Mouse (Mus musculus): ENCODE results near the gene Acaa1a. TPM values are rescaled to one million over a fixed set of nuclear protein-coding genes. Genes with fewer than 3 reads are reported as not detected.

Acaa1a gene
- polyA plus RNA-seq, 1 experiment from 2014 or later, result 123 TPM

- Histone ChIP-seq H3K9ac (replicated peaks) (peak within 1 kb of the TSS; percentile 83), H3K4me2 (peak within 1 kb of the TSS; percentile 95), H3K4me3 (replicated peaks) (peak within 1 kb of the TSS; percentile 92), H3K27me3 (replicated peaks) (no peaks in the 10 kb centered on the region), H3K4me1 (peaks cover 25% of the 10 kb centered on the region), H3K36me3 (no peaks in the 10 kb centered on the region), H3K27ac (replicated peaks) (peak within 1 kb of the TSS; percentile 95), H3K9me3 (replicated peaks) (no peaks in the 10 kb centered on the region)
- under 1% methylated on average over 76 of the region's 76 CpGs for WGBS
- ATAC-seq (ENCODE audit: low FRiP score), result peak; percentile 98
Measured at GRCm38 (mm10) chr9:119322289-119323259, 16.9 kb upstream of the Acaa1a start, which contains the start of gene Oxsr1. Gene Oxsr1, minus strand, starts transcription at chr9:119322427.

GRCm38 (mm10) chr9:119323260-119323645, 16.2 kb upstream of the Acaa1a start:
- ATAC-seq (ENCODE audit: low FRiP score), result peak; percentile 18
- Histone ChIP-seq H3K4me2 (peak overlapping the region; percentile 95), H3K4me1 (peaks cover 25% of the 10 kb centered on the region), H3K4me3 (replicated peaks) (peak overlapping the region; percentile 92), H3K9me3 (replicated peaks) (no peaks in the 10 kb centered on the region), H3K27me3 (replicated peaks) (no peaks in the 10 kb centered on the region), H3K27ac (replicated peaks) (peak overlapping the region; percentile 95), H3K9ac (replicated peaks) (peak overlapping the region; percentile 83), H3K36me3 (no peaks in the 10 kb centered on the region)
- 5% methylated on average over 9 of the region's 9 CpGs for WGBS

DNA sequence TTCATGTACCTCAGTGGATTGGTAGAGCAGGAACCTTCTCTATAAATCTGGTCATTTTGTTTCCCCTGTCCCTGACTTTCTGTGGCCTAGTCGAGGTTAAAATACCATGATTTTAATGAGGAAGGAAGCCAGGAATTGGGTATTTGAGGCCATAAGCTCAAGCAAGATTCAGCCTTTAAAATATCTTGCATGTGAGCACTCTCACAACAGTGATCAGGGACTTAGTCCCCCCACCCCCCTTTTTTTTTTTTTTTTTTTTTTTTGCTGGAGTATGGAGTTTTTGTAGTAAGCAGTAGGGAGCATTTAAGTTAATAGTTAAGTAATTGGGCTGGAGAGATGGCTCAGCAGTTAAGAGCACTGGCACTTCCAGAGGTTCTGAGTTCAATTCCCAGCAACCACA, 15.3 kb upstream of the Acaa1a start:
- no peak overlapping the region for H3K27ac ChIP-seq (replicated peaks)
- H3K4me3 ChIP-seq (replicated peaks), result no peak overlapping the region
- no peaks in the 10 kb centered on the region for H3K36me3 ChIP-seq
- 71% methylated on average over 1 of the region's 1 CpGs for WGBS
- no peak overlapping the region for H3K9ac ChIP-seq (replicated peaks)
- H3K27me3 ChIP-seq (replicated peaks), result no peaks in the 10 kb centered on the region
- H3K4me1 ChIP-seq, result peaks cover 25% of the 10 kb centered on the region
- no peak for ATAC-seq (ENCODE audit: low FRiP score)
- H3K4me2 ChIP-seq, result no peak overlapping the region
- no peaks in the 10 kb centered on the region for H3K9me3 ChIP-seq (replicated peaks)

DNA sequence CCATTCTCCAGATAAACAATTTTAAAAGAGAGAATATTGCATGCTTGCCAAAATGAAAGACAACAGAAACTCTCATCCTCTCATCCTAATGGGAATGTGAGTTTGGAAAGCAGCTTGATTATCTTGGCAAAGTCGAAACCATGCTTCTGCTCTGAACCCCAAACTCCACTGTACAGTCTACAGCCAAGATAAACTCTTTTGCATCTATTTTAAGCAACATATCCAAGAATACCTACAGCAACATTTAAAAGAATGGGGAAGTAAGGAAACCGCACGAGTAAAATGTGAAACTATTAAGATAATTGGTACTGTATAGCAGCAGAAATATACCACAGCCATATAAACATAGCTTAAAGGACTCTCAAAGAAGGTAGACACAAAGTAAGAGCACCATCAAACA, 11.0 kb upstream of the Acaa1a start:
- no peak overlapping the region for H3K4me3 ChIP-seq (replicated peaks)
- 84% methylated on average over 3 of the region's 3 CpGs for WGBS
- no peaks in the 10 kb centered on the region for H3K4me1 ChIP-seq
- no peak for ATAC-seq (ENCODE audit: low FRiP score)
- H3K4me2 ChIP-seq, result no peak overlapping the region
- H3K27ac ChIP-seq (replicated peaks), result no peak overlapping the region
- H3K36me3 ChIP-seq, result no peaks in the 10 kb centered on the region
- H3K27me3 ChIP-seq (replicated peaks), result no peaks in the 10 kb centered on the region
- H3K9ac ChIP-seq (replicated peaks), result no peak overlapping the region
- no peaks in the 10 kb centered on the region for H3K9me3 ChIP-seq (replicated peaks)

DNA sequence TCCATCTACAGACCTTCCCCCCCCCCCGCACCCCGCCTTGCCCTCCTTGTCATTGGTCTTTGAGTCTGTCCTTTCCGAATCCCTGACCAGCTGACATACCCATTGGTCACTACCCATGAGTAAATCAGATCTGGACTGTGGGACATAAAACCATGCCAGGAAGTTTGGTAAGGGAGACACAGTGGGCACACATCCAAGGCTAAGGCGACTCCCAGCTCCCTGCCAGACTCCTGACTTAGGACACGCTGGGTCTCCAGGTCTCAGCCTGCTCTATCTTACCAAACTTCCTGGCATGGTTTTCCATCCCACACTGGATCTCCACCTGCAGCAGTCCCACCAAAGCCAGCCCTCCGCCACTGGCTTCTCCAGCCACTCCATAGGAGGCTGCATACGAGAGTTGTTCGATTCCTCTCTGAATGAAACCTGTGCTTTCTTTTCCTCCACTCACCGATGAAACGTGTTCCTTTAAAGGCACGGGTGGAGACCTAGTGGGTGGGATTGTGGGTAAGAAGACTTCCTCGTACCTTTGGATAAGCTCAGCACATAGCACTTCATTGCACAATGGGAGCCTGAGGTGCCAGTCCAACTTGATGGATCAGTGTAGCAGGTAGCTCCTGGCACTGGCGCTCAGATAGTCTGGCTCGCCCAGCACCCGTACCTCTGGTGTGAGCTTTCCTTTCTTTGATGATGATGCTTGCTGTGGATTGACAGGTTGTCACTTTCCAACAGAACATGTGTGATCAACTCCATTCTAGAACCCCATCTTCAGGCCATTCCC, 9.1 kb upstream of the Acaa1a start:
- Histone ChIP-seq H3K9me3 (replicated peaks) (no peaks in the 10 kb centered on the region), H3K27me3 (replicated peaks) (no peaks in the 10 kb centered on the region), H3K4me3 (replicated peaks) (no peak overlapping the region), H3K27ac (replicated peaks) (no peak overlapping the region), H3K4me2 (no peak overlapping the region), H3K9ac (replicated peaks) (no peak overlapping the region), H3K36me3 (no peaks in the 10 kb centered on the region), H3K4me1 (no peaks in the 10 kb centered on the region)
- no peak for ATAC-seq (ENCODE audit: low FRiP score)
- 91% methylated on average over 15 of the region's 15 CpGs for WGBS

DNA sequence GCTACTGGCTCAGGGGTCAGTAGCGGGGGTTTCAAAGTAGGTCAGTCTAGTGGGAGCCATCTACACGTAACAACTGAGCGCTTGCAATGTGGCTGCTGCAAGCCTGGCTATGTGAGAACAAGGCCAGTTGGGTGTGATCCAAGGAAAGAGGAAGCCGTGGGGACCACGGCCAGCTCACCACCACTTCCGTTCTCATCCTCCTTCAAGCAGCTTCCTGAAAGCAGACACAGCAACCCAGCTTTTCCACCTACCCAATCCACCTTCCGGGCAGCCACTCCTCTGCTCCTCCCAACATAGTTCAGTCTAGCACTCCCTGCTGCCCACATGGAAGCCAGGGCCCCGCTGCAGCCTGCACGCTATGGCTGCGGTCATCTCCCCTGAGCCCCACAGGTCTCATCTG, 5.2 kb upstream of the Acaa1a start:
- H3K9me3 ChIP-seq (replicated peaks), result no peaks in the 10 kb centered on the region
- no peak overlapping the region for H3K4me3 ChIP-seq (replicated peaks)
- ATAC-seq (ENCODE audit: low FRiP score), result no peak
- WGBS, result 72% methylated on average over 10 of the region's 10 CpGs
- H3K27me3 ChIP-seq (replicated peaks), result 0 out of 2 replicates have a peak, but pooled peaks cover 3% of the 10 kb centered on the region
- no peak overlapping the region for H3K27ac ChIP-seq (replicated peaks)
- H3K9ac ChIP-seq (replicated peaks), result no peak overlapping the region
- no peak overlapping the region for H3K4me2 ChIP-seq
- H3K36me3 ChIP-seq, result no peaks in the 10 kb centered on the region
- peaks cover under 1% of the 10 kb centered on the region for H3K4me1 ChIP-seq

- 92% methylated on average over 2 of the region's 2 CpGs for WGBS
- Histone ChIP-seq H3K4me3 (replicated peaks) (no peak overlapping the region), H3K4me1 (peaks cover 6% of the 10 kb centered on the region), H3K27ac (replicated peaks) (no peak overlapping the region), H3K9ac (replicated peaks) (no peak overlapping the region), H3K27me3 (replicated peaks) (0 out of 2 replicates have a peak, but pooled peaks cover 3% of the 10 kb centered on the region), H3K9me3 (replicated peaks) (no peaks in the 10 kb centered on the region), H3K36me3 (no peaks in the 10 kb centered on the region), H3K4me2 (no peak overlapping the region)
- ATAC-seq (ENCODE audit: low FRiP score), result no peak
Measured at GRCm38 (mm10) chr9:119334834-119335233, 4.6 kb upstream of the Acaa1a start.

DNA sequence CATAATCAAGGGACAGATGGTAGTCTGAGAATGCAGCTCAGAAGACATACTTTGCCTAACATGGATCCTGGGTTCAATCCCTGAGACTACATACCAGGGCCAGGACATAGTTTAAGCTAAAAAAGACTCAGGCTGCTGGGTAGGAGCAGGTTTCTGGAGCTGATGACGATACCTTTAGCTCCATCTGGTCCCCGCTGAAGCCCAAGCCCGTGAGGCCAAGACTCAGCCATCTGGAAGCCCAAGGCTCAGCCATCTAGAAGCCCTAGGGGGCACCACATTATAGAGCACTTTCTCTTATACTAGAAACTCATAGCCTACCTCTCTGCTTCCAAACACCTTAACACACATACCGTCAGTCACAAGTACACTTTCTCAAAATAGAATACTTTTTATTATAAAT, 3.9 kb upstream of the Acaa1a start:
- Histone ChIP-seq H3K27me3 (replicated peaks) (0 out of 2 replicates have a peak, but pooled peaks cover 3% of the 10 kb centered on the region), H3K27ac (replicated peaks) (no peak overlapping the region)
- ATAC-seq (ENCODE audit: low FRiP score), result no peak

GRCm38 (mm10) chr9:119337842-119338241, 1.6 kb upstream of the Acaa1a start:
- H3K4me2 ChIP-seq, result no peak overlapping the region
- H3K27me3 ChIP-seq (replicated peaks), result 0 out of 2 replicates have a peak, but pooled peaks cover 3% of the 10 kb centered on the region
- H3K4me3 ChIP-seq (replicated peaks), result no peak overlapping the region
- no peaks in the 10 kb centered on the region for H3K9me3 ChIP-seq (replicated peaks)
- H3K27ac ChIP-seq (replicated peaks), result no peak overlapping the region
- WGBS, result 95% methylated on average over 14 of the region's 14 CpGs
- H3K4me1 ChIP-seq, result peaks cover 27% of the 10 kb centered on the region
- ATAC-seq (ENCODE audit: low FRiP score), result no peak
- H3K9ac ChIP-seq (replicated peaks), result no peak overlapping the region
- no peaks in the 10 kb centered on the region for H3K36me3 ChIP-seq

More for the DNA sequence above, 3.9 kb upstream of the Acaa1a start:
- H3K9ac ChIP-seq (replicated peaks), result no peak overlapping the region
- H3K36me3 ChIP-seq, result no peaks in the 10 kb centered on the region
- 86% methylated on average over 4 of the region's 4 CpGs for WGBS
- H3K4me2 ChIP-seq, result no peak overlapping the region
- peaks cover 13% of the 10 kb centered on the region for H3K4me1 ChIP-seq
- H3K4me3 ChIP-seq (replicated peaks), result no peak overlapping the region
- H3K9me3 ChIP-seq (replicated peaks), result no peaks in the 10 kb centered on the region

GRCm38 (mm10) chr9:119338350-119338749, 1.1 kb upstream of the Acaa1a start:
- 93% methylated on average over 3 of the region's 3 CpGs for WGBS

GRCm38 (mm10) chr9:119339106-119339505, 370 bp upstream of the Acaa1a start:
- Histone ChIP-seq H3K27ac (replicated peaks) (no peak overlapping the region), H3K4me3 (replicated peaks) (peak overlapping the region; percentile 74), H3K9me3 (replicated peaks) (no peaks in the 10 kb centered on the region), H3K27me3 (replicated peaks) (0 out of 2 replicates have a peak, but pooled peaks cover 3% of the 10 kb centered on the region), H3K4me1 (peaks cover 34% of the 10 kb centered on the region), H3K4me2 (peak overlapping the region; percentile 81), H3K9ac (replicated peaks) (peak overlapping the region; percentile 43), H3K36me3 (peaks cover 10% of the 10 kb centered on the region)
- 55% methylated on average over 7 of the region's 7 CpGs for WGBS
- ATAC-seq (ENCODE audit: low FRiP score), result no peak

More at GRCm38 (mm10) chr9:119338350-119338749, 1.1 kb upstream of the Acaa1a start:
- Histone ChIP-seq H3K9ac (replicated peaks) (no peak overlapping the region), H3K27ac (replicated peaks) (no peak overlapping the region), H3K4me3 (replicated peaks) (no peak overlapping the region), H3K4me1 (peaks cover 32% of the 10 kb centered on the region), H3K9me3 (replicated peaks) (no peaks in the 10 kb centered on the region), H3K36me3 (peaks cover 3% of the 10 kb centered on the region), H3K4me2 (no peak overlapping the region), H3K27me3 (replicated peaks) (0 out of 2 replicates have a peak, but pooled peaks cover 3% of the 10 kb centered on the region)
- ATAC-seq (ENCODE audit: low FRiP score), result no peak

All from neural tube, embryonic 15.5 days (tissue).